Mouse (Mus musculus) embryonic facial prominence, embryonic 11.5 days (tissue): ENCODE results near the gene Galnt10. TPM values are rescaled to one million over a fixed set of nuclear protein-coding genes. Genes with fewer than 3 reads are reported as not detected.
"Not testable (repeated sequence)": the region's sequence is repeated elsewhere in the genome, so short reads cannot be mapped to it uniquely, and the experiment has no call there.

Experiments used
- ATAC-seq: fragments of 200-750 bp; cut with Nextera tagmentation; replicated peaks from 2 replicates; pipeline ENCODE4 v1.8.0; 2017; ENCODE audit warnings: low read depth; ENCODE audit not compliant: insufficient number of reproducible peaks, low FRiP score, low TSS enrichment
- DNase-seq: peaks from one replicate; pipeline ENCODE4 v3.0.0-alpha.2; 2015; ENCODE audit warnings: low spot score
- H3K27ac ChIP-seq: fragments of 300-500 bp; sonication (generic); replicated peaks from 2 replicates; pipeline ENCODE4 v1.5.1; 2014; ENCODE audit warnings: mild to moderate bottlenecking, low read depth, low read length, control low read depth
- H3K27me3 ChIP-seq: fragments of 300-500 bp; sonication (generic); 2 replicates; pipeline ENCODE4 v1.6.1; 2014; ENCODE audit warnings: mild to moderate bottlenecking, low read length, moderate library complexity, mixed read lengths; ENCODE audit not compliant: control insufficient read depth, insufficient read depth
- H3K36me3 ChIP-seq: fragments of 300-500 bp; sonication (generic); replicated peaks from 2 replicates; pipeline ENCODE4 v1.6.1; 2014; ENCODE audit warnings: low read depth, mild to moderate bottlenecking, low read length, moderate library complexity, mixed read lengths; ENCODE audit not compliant: control insufficient read depth, insufficient read depth
- H3K4me1 ChIP-seq: fragments of 300-500 bp; sonication (generic); 2 replicates; pipeline ENCODE4 v1.6.1; 2014; ENCODE audit warnings: low read length, mixed read lengths; ENCODE audit not compliant: control insufficient read depth, insufficient read depth
- H3K4me2 ChIP-seq: fragments of 300-500 bp; sonication (generic); 2 replicates; pipeline ENCODE4 v1.6.1; 2014; ENCODE audit warnings: low read depth, mild to moderate bottlenecking, control low read depth, low read length, moderate library complexity
- H3K4me3 ChIP-seq: fragments of 300-500 bp; sonication (generic); 2 replicates; pipeline ENCODE4 v1.5.1; 2014; ENCODE audit warnings: low read depth, low read length, control low read depth
- H3K9ac ChIP-seq: fragments of 300-500 bp; sonication (generic); replicated peaks from 2 replicates; pipeline ENCODE4 v1.6.1; 2014; ENCODE audit warnings: mild to moderate bottlenecking, control low read depth, low read length
- H3K9me3 ChIP-seq: fragments of 300-500 bp; sonication (generic); replicated peaks from 2 replicates; pipeline ENCODE4 v1.6.1; 2016; ENCODE audit warnings: mild to moderate bottlenecking, low read length, inconsistent platforms, mixed read lengths; ENCODE audit not compliant: control insufficient read depth
- WGBS: fragments of 180-500 bp; shearing (Covaris S2); extraction: QIAGEN DNeasy Blood & Tissue Kit; methylation state at CpG from one replicate; pipeline ENCODE4 v1.1.7; 2014; 5-methylcytosine and 5-hydroxymethylcytosine counted together
- polyA plus RNA-seq: library from polyadenylated mRNA; unstranded; fragments of >200 nt; fragmentation: Nextera tagmentation; extraction: Ambion mirVana; gene quantifications from 2 replicates; pipeline ENCODE4 v1.2.1, GENCODE M21; 2014

The Galnt10 gene
- polyA plus RNA-seq, 1 experiment from 2014 or later = 12.4 TPM

DNA sequence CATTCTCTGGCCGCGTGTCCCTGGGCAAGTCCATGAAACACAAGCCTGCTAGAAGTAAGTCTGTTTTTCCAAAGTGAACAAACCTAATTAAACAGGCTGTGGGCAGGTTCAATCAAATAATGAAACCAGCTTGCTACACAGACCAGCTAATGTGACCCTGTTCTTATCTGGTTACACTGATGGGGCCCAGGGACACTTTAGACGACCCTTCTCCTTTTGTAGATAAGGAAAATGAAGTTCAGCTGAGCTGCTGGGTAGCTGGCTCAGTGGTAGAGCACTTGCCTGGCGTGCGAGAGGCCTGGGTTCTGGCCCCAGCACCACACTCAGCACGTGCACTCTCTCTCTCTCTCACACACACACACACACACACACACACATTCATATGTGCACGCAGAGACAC is 178.5 kb downstream of the Galnt10 start:
- H3K27me3 ChIP-seq = peaks cover 18% of the 10 kb centered on the region
- 69% methylated on average over 7 of the region's 7 CpGs for WGBS
- no peaks in the 10 kb centered on the region for H3K36me3 ChIP-seq
- H3K4me2 ChIP-seq = no peak overlapping the region
- H3K4me1 ChIP-seq = no peaks in the 10 kb centered on the region
- no peak for DNase-seq
- H3K27ac ChIP-seq = no peak overlapping the region
- no peak for ATAC-seq
- no peak overlapping the region for H3K4me3 ChIP-seq
- no peak overlapping the region for H3K9ac ChIP-seq
- H3K9me3 ChIP-seq = no peaks in the 10 kb centered on the region

DNA sequence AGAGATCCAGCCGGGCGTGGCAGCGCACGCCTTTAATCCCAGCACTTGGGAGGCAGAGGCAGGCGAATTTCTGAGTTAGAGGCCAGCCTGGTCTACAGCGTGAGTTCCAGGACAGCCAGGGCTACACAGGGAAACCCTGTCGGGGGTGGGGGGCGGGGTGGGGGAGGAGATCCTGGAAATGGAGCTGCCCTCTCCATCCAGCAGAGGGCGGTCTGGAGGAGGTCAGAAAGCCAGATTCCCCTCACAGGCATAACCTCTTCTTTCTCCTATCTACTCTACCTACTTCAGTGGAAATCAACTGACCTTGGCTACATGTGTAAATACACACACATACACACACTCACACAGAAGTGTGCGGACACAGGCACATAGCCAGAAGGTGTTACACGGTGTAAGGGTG is 180.0 kb downstream of the Galnt10 start:
- 44% methylated on average over 10 of the region's 11 CpGs for WGBS
- not testable (repeated sequence) for H3K9me3 ChIP-seq, H3K9ac ChIP-seq, H3K36me3 ChIP-seq, H3K27ac ChIP-seq, ATAC-seq, H3K4me1 ChIP-seq, DNase-seq, H3K4me3 ChIP-seq, H3K4me2 ChIP-seq
- H3K27me3 ChIP-seq = peaks cover 27% of the 10 kb centered on the region

DNA sequence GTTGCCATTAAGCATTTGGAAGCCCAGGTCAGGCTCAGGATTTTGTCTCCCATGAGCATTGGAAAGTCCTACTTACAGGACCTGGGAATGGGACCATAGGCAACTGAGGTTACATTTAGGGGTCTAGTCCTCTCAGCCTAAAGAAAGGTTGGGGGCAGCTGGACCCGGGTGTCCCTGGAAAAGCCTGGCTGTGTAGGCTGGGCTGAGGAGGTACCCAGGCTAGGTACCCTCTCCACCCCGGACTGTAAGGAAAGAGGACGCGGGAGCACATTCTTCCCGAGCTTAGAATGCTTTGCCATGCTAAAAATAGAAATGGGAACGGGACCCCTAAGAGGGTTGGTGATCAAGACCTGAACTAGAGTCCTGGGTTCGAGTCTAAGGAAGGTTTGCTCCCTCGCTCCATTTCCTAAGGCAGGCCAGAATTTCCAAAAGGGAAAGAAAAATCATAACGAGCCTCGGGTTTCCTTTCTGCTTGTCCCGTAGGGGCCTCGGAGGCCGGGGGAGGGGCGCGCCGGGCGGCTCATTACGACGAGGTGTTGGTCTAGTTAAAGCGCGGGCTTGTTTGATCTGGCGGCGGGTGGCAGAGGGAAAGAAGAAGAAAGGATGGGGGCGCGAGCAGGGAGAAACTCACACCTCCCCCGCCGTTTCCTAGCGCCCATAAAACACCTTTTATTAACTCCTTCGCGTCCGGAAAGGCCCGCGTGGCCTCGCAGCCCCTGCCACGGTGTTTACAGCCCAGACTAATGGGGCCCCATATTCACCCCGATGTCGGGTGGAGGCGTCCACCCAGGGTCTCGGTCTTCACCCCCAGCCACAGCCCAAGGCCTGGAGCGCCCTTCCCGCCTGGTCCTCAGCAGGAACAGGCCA is 182.0 kb downstream of the Galnt10 start:
- H3K4me2 ChIP-seq = peak overlapping the region; percentile 37
- no peaks in the 10 kb centered on the region for H3K9me3 ChIP-seq
- no peak overlapping the region for H3K27ac ChIP-seq
- peak overlapping the region; percentile 15 for H3K4me3 ChIP-seq
- peaks cover 45% of the 10 kb centered on the region for H3K27me3 ChIP-seq
- no peaks in the 10 kb centered on the region for H3K36me3 ChIP-seq
- under 1% methylated on average over 41 of the region's 41 CpGs for WGBS
- DNase-seq (peak; percentile 43), ATAC-seq (no peak)
- H3K4me1 ChIP-seq = no peaks in the 10 kb centered on the region; the same call in 1 of the 2 replicates
- H3K9ac ChIP-seq = no peak overlapping the region

DNA sequence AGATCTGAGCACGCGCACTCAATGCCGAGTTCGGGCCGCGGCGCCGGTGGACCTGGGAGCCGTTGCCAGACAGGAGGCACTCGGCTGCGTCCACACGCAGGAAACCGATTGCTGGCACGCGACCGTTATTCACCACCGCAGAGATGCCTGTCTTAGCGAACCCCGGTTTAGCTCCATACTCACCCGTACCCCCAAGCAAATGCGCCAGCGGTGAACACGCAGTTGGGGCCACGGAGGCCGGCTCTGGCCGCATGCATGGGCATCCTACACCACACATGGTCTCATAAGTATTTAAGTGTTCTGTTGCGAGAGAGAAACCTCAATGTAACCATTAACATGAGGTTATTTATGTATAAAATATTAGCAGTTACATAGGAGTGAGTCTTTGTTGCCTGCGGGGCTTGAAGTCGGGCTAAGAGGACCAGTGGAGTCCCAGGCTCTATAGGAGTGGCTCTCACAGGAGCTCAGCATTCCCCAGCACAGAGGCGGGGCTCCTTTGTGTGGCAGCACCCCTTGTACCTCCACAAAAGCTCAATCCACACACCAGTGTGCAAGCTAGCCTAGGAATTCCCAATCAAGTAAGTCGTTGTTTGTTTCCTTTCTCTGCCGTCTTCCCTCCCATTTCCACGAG is 182.8 kb downstream of the Galnt10 start:
- Histone ChIP-seq H3K9me3 (no peaks in the 10 kb centered on the region), H3K27me3 (peaks cover 52% of the 10 kb centered on the region), H3K4me3 (peak overlapping the region; percentile 15), H3K36me3 (no peaks in the 10 kb centered on the region), H3K4me2 (peak overlapping the region; percentile 37), H3K27ac (no peak overlapping the region), H3K9ac (no peak overlapping the region), H3K4me1 (peaks cover 3% of the 10 kb centered on the region; the same call in 1 of the 2 replicates)
- under 1% methylated on average over 33 of the region's 33 CpGs for WGBS
- ATAC-seq (no peak; the same call in 1 of the 2 replicates), DNase-seq (peak; percentile 40)

DNA sequence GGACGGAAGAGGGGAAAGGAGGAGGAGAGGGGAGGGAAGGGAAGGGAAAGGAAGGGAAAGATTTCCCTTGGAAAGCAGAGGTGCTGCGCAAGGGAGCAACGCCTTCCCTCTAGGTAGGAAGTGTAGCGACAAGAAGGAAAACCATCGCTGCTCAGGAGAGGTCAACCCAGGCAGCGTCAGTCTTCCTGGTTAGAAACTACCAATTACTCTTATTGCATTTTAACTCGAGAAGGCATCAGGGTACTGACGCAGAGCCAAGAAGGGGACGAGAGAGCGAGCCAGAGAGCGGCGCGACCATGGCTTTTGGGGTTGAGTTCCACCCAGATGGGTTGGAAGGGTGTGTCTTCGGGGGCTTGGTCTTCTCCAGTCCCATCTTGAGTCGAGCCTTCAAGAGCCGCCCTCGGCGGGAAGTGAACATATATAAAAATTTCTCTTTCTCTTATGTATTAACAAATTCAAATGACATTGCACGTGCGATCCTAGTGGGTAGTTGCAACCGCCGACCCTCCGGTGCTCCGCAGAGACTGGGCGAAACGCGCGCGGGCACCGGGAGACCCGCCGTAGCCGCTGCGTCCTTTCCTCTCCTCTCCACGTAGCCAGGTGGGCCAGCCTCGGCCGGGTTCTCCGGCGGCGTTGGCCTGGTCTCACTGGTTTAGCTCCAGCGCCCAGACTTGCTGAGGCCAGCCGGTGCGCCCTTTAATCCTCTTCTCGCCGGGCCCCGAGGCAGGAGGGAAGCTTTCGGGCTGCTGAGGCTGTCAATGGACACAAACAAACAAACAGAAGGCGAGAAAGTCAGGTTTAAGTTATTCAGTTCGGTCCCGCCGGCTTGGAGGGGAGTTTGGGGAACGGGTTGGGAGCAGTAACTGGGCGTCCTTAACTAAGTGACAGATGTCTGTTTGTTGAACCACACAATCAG is 184.0 kb downstream of the Galnt10 start:
- no peak overlapping the region for H3K27ac ChIP-seq
- ATAC-seq = no peak
- H3K9ac ChIP-seq = no peak overlapping the region
- H3K27me3 ChIP-seq = peaks cover 64% of the 10 kb centered on the region
- peak; percentile 40 for DNase-seq
- no peaks in the 10 kb centered on the region for H3K36me3 ChIP-seq
- 2% methylated on average over 53 of the region's 53 CpGs for WGBS
- H3K4me3 ChIP-seq = peak overlapping the region; percentile 16
- H3K9me3 ChIP-seq = no peaks in the 10 kb centered on the region
- H3K4me1 ChIP-seq = peaks cover 3% of the 10 kb centered on the region; the same call in 1 of the 2 replicates
- no peak overlapping the region for H3K4me2 ChIP-seq

DNA sequence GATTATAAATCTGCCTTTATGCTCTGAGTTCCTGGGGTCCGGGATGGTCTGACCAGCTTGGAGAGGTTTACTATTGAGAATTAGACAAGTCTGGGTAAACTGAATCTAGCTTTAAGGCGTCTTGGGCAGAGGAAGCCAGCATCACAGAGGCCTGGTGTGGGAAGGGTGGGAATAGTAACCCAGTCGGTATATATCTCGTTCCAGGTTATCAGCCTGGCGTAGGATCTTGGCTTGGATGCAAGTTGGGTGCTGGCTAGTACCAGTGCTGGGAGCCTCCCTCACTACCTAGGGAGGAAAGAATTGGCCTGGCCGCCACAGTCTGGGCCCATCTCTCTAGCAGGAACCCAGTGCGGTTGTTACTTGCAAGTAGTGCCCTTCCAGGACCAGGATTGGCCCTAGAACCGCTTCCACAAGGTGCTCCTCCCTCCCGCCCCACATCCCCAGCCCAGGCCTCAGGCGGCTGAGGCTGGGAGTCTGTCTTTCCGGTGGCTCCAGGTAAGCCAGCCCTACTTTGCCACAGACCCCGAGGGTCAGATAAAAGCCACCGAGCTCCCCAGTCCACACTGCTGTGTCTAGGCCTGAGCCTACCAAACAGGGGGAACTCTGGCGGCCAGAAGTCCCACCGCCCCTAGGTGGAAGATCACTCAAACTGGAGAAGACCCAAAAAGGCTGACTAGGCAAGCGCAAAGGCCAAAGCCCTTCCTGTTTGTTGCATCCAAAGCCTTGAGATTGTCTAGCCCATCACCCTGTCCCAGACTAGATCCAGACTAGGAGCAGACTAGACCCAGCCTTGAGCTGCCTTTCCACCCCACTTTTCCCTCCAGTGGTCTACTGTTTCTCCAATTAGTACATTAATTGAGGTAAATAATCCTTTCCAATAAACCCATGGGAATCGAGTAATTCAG is 184.9 kb downstream of the Galnt10 start:
- no peak overlapping the region for H3K27ac ChIP-seq
- peak overlapping the region; percentile 16; the same call in 1 of the 2 replicates for H3K4me3 ChIP-seq

DNA sequence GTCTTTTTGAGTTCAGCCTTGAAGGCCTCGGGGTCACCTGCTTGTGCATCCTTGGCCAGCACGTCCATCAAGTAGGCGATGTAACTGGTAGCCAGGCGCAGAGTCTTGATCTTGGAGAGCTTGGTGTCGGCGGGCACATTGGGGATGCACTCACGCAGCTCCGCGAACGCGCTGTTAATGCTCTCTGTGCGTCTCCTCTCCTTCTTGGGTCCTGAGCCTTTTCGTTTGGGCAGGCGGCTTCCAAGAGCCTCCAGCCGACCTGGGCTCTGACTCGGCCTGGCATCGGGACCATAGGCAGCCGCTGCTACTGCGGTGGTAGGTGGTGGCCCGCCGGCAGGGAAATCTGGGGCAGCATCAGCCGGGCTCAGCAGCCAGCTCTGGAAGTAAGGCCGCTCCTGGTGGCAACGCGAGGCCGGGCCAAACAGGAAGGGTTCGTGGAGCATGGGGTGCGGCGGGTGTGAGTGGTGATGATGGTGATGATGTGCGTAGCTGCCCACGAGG is 186.1 kb downstream of the Galnt10 start:
- peaks cover 3% of the 10 kb centered on the region; the same call in 1 of the 2 replicates for H3K4me1 ChIP-seq
- H3K27ac ChIP-seq = no peak overlapping the region
- H3K9me3 ChIP-seq = no peaks in the 10 kb centered on the region
- peak overlapping the region; percentile 25; the same call in 1 of the 2 replicates for H3K9ac ChIP-seq
- peaks cover 79% of the 10 kb centered on the region for H3K27me3 ChIP-seq
- WGBS = under 1% methylated on average over 31 of the region's 31 CpGs
- DNase-seq (no peak), ATAC-seq (no peak)
- H3K4me2 ChIP-seq = no peak overlapping the region; the same call in 1 of the 2 replicates
- peak overlapping the region; percentile 10; the same call in 1 of the 2 replicates for H3K4me3 ChIP-seq
- H3K36me3 ChIP-seq = no peaks in the 10 kb centered on the region

More for the DNA sequence above, 184.9 kb downstream of the Galnt10 start:
- Histone ChIP-seq H3K36me3 (no peaks in the 10 kb centered on the region), H3K27me3 (peaks cover 70% of the 10 kb centered on the region), H3K9ac (no peak overlapping the region), H3K9me3 (no peaks in the 10 kb centered on the region), H3K4me2 (no peak overlapping the region), H3K4me1 (peaks cover 3% of the 10 kb centered on the region; the same call in 1 of the 2 replicates)
- WGBS = 7% methylated on average over 17 of the region's 17 CpGs
- no peak for DNase-seq
- ATAC-seq = no peak
